Mouse (Mus musculus) liver, embryonic 14.5 days (tissue): ENCODE data around the gene Olfr1189. TPM values are rescaled to one million over a fixed set of nuclear protein-coding genes. Genes with fewer than 3 reads are reported as not detected.
"Not testable (repeated sequence)": the region's sequence is repeated elsewhere in the genome, so short reads cannot be mapped to it uniquely, and the experiment has no call there.

ENCODE experiments used
- ATAC-seq: fragments of 200-750 bp; cut with Nextera tagmentation; 2 replicates; pipeline ENCODE4 v1.8.0; 2017; ENCODE audit warnings: moderate number of reproducible peaks, mild to moderate bottlenecking, moderate library complexity; ENCODE audit not compliant: insufficient read depth
- DNase-seq, 3 experiments: peaks; one replicate each; pipeline ENCODE4 v3.0.0-alpha.2; 2012 to 2013; ENCODE audit warnings: low read depth in 3 of 3, low spot score in 3 of 3
- H3K27ac ChIP-seq: fragments of 300-500 bp; sonication (generic); 2 replicates; pipeline ENCODE4 v1.5.1; 2014; ENCODE audit warnings: moderate library complexity, mild to moderate bottlenecking, control low read depth, inconsistent platforms
- H3K27me3 ChIP-seq: fragments of 300-500 bp; sonication (generic); 2 replicates; pipeline ENCODE4 v1.6.1; 2014; ENCODE audit warnings: mild to moderate bottlenecking, low read length, moderate library complexity; ENCODE audit not compliant: control insufficient read depth, insufficient read depth
- H3K36me3 ChIP-seq: fragments of 300-500 bp; sonication (generic); replicated peaks from 2 replicates; pipeline ENCODE4 v1.6.1; 2014; ENCODE audit warnings: low read depth; ENCODE audit not compliant: control insufficient read depth, insufficient read depth
- H3K4me1 ChIP-seq, 2 experiments: fragments of 200-500 bp in 1 of 2; fragments of 300-500 bp in 1 of 2; sonication (generic) in 1 of 2; replicated peaks; 2 replicates each; pipeline ENCODE4 v1.6.1; 2012 to 2014; ENCODE audit warnings: antibody characterized with exemption in 1 of 2, inconsistent platforms in 1 of 2, low read length in 1 of 2; ENCODE audit not compliant: control insufficient read depth in 2 of 2, insufficient read depth in 2 of 2
- H3K4me2 ChIP-seq: fragments of 300-500 bp; sonication (generic); 2 replicates; pipeline ENCODE4 v1.6.1; 2014; ENCODE audit warnings: low read depth, mild to moderate bottlenecking, control low read depth, moderate library complexity
- H3K4me3 ChIP-seq, 2 experiments: fragments of 200-500 bp in 1 of 2; fragments of 300-500 bp in 1 of 2; sonication (generic) in 1 of 2; 2 replicates each; pipeline ENCODE4 v1.5.1; 2012 to 2014; ENCODE audit warnings: low read depth in 2 of 2, low read length in 2 of 2, mild to moderate bottlenecking in 2 of 2, control low read depth in 1 of 2, inconsistent platforms in 1 of 2, moderate library complexity in 1 of 2; ENCODE audit not compliant: insufficient read depth in 1 of 2
- H3K9ac ChIP-seq: fragments of 300-500 bp; sonication (generic); replicated peaks from 2 replicates; pipeline ENCODE4 v1.6.1; 2014; ENCODE audit warnings: mild to moderate bottlenecking, control low read depth, moderate library complexity
- H3K9me3 ChIP-seq: fragments of 300-500 bp; sonication (generic); 2 replicates; pipeline ENCODE4 v1.6.1; 2016; ENCODE audit warnings: low read length, mixed read lengths; ENCODE audit not compliant: control insufficient read depth
- CTCF ChIP-seq: IDR thresholded peaks from 2 replicates; pipeline ENCODE4 v1.5.1; 2016; ENCODE audit warnings: antibody characterized with exemption, low read depth, control low read depth
- EP300 ChIP-seq: IDR thresholded peaks from 2 replicates; pipeline ENCODE4 v1.6.1; 2016; ENCODE audit warnings: antibody characterized with exemption, low read depth
- WGBS: fragments of 180-500 bp; shearing (Covaris S2); extraction: QIAGEN DNeasy Blood & Tissue Kit; methylation state at CpG from one replicate; pipeline ENCODE4 v1.1.7; 2014; ENCODE audit not compliant: insufficient replicate concordance; 5-methylcytosine and 5-hydroxymethylcytosine counted together
- polyA plus RNA-seq, 2 experiments: library from polyadenylated mRNA; depleted of rRNA in 1 of 2; stranded (reverse) in 1 of 2; unstranded in 1 of 2; fragments of >200 nt; fragmentation: Nextera tagmentation in 1 of 2; extraction: Ambion mirVana in 1 of 2; gene quantifications; 2 replicates each; pipeline versions ENCODE4 v1.2.1 to v1.2.3; 2012 to 2014

Gene Olfr1189
- not detected in 2 replicates for polyA plus RNA-seq (2012; rRNA removed)
- polyA plus RNA-seq (2014; fragmentation: Nextera tagmentation; extraction: Ambion mirVana) = not detected in 2 replicates

GRCm38 (mm10) chr2:88586154-88586553, at the start of gene Olfr1189:
Gene Olfr1189 (plus strand): TSS chr2:88586454.
- no peaks in the 10 kb centered on the region for H3K36me3 ChIP-seq
- no peaks in the 10 kb centered on the region for H3K4me1 ChIP-seq
- H3K27ac ChIP-seq = no peak within 1 kb of the TSS
- H3K4me2 ChIP-seq = no peak within 1 kb of the TSS
- H3K4me3 ChIP-seq = no peak within 1 kb of the TSS
- H3K9me3 ChIP-seq = no peaks in the 10 kb centered on the region
- no peaks in the 10 kb centered on the region for H3K27me3 ChIP-seq
- no peak within 1 kb of the TSS for H3K9ac ChIP-seq
- ATAC-seq = no peak
- no peak for DNase-seq
- TF ChIP-seq CTCF (no peak), EP300 (no peak)

- Histone ChIP-seq H3K9me3 (no peaks in the 10 kb centered on the region), H3K4me2 (no peak within 1 kb of the TSS), H3K4me1 (no peaks in the 10 kb centered on the region), H3K27me3 (no peaks in the 10 kb centered on the region), H3K9ac (no peak within 1 kb of the TSS), H3K27ac (no peak within 1 kb of the TSS), H3K36me3 (no peaks in the 10 kb centered on the region), H3K4me3 (no peak within 1 kb of the TSS)
- TF ChIP-seq EP300 (no peak), CTCF (no peak)
- DNase-seq = no peak
- ATAC-seq = no peak
- whole genome bisulfite sequencing = 55% methylated on average over 2 of the region's 2 CpGs
These were observed 29.6 kb upstream of the Olfr1189 start, which contains the start of gene Olfr1188 for GRCm38 (mm10) chr2:88556635-88557034. Gene Olfr1188 (plus strand): TSS chr2:88556935.

GRCm38 (mm10) chr2:88572696-88573095, 13.6 kb upstream of the Olfr1189 start:
- WGBS = 70% methylated on average over 12 of the region's 12 CpGs
- DNase-seq, H3K4me1 ChIP-seq, H3K27ac ChIP-seq, H3K36me3 ChIP-seq, ATAC-seq, H3K4me2 ChIP-seq, H3K4me3 ChIP-seq, H3K27me3 ChIP-seq, H3K9me3 ChIP-seq, H3K9ac ChIP-seq: not testable (repeated sequence)

- H3K27me3 ChIP-seq, H3K9me3 ChIP-seq, H3K36me3 ChIP-seq, H3K9ac ChIP-seq, ATAC-seq, H3K4me3 ChIP-seq, DNase-seq, H3K4me1 ChIP-seq, H3K4me2 ChIP-seq, H3K27ac ChIP-seq: not testable (repeated sequence)
- WGBS = 50% methylated on average over 1 of the region's 1 CpGs
These were observed 54.0 kb downstream of the Olfr1189 start, which contains the start of gene Olfr1191-ps1 for GRCm38 (mm10) chr2:88640242-88640641. Gene Olfr1191-ps1 (plus strand): TSS chr2:88640542.

Other genes with a start within 250 kb of the Olfr1189 start
- not detected in 2 replicates for gene Olfr1176, start 249.7 kb upstream of the Olfr1189 start, polyA plus RNA-seq (2012; rRNA removed)
- not detected in 2 replicates for gene Olfr1176, start 249.7 kb upstream of the Olfr1189 start, polyA plus RNA-seq (2014; fragmentation: Nextera tagmentation; extraction: Ambion mirVana)
- gene Olfr1177-ps, start 240.0 kb upstream of the Olfr1189 start, polyA plus RNA-seq (2012; rRNA removed) = not detected in 2 replicates
- not detected in 2 replicates for gene Olfr1177-ps, start 240.0 kb upstream of the Olfr1189 start, polyA plus RNA-seq (2014; fragmentation: Nextera tagmentation; extraction: Ambion mirVana)
- not detected in 2 replicates for gene Olfr1178, start 199.4 kb upstream of the Olfr1189 start, polyA plus RNA-seq (2012; rRNA removed)
- not detected in 2 replicates for gene Olfr1178, start 199.4 kb upstream of the Olfr1189 start, polyA plus RNA-seq (2014; fragmentation: Nextera tagmentation; extraction: Ambion mirVana)
- not detected in 2 replicates for gene Olfr1179, start 180.0 kb upstream of the Olfr1189 start, polyA plus RNA-seq (2012; rRNA removed)
- not detected in 2 replicates for gene Olfr1179, start 180.0 kb upstream of the Olfr1189 start, polyA plus RNA-seq (2014; fragmentation: Nextera tagmentation; extraction: Ambion mirVana)
- gene Olfr1180, start 167.3 kb upstream of the Olfr1189 start, polyA plus RNA-seq (2012; rRNA removed) = not detected in 2 replicates
- gene Olfr1180, start 167.3 kb upstream of the Olfr1189 start, polyA plus RNA-seq (2014; fragmentation: Nextera tagmentation; extraction: Ambion mirVana) = not detected in 2 replicates
- not detected in 2 replicates for gene Olfr1181, start 160.3 kb upstream of the Olfr1189 start, polyA plus RNA-seq (2012; rRNA removed)
- not detected in 2 replicates for gene Olfr1181, start 160.3 kb upstream of the Olfr1189 start, polyA plus RNA-seq (2014; fragmentation: Nextera tagmentation; extraction: Ambion mirVana)
- gene Gm13757, start 137.3 kb upstream of the Olfr1189 start, polyA plus RNA-seq (2012; rRNA removed) = not detected in 2 replicates
- gene Gm13757, start 137.3 kb upstream of the Olfr1189 start, polyA plus RNA-seq (2014; fragmentation: Nextera tagmentation; extraction: Ambion mirVana) = not detected in 2 replicates
- not detected in 2 replicates for gene Olfr1183, start 131.6 kb upstream of the Olfr1189 start, polyA plus RNA-seq (2012; rRNA removed)
- gene Olfr1183, start 131.6 kb upstream of the Olfr1189 start, polyA plus RNA-seq (2014; fragmentation: Nextera tagmentation; extraction: Ambion mirVana) = not detected in 2 replicates
- gene Olfr1184, start 102.9 kb upstream of the Olfr1189 start, polyA plus RNA-seq (2012; rRNA removed) = not detected in 2 replicates
- not detected in 2 replicates for gene Olfr1184, start 102.9 kb upstream of the Olfr1189 start, polyA plus RNA-seq (2014; fragmentation: Nextera tagmentation; extraction: Ambion mirVana)
- not detected in 2 replicates for gene Olfr1185-ps1, start 93.1 kb upstream of the Olfr1189 start, polyA plus RNA-seq (2012; rRNA removed)
- gene Olfr1185-ps1, start 93.1 kb upstream of the Olfr1189 start, polyA plus RNA-seq (2014; fragmentation: Nextera tagmentation; extraction: Ambion mirVana) = not detected in 2 replicates
- gene Olfr1186, start 67.9 kb upstream of the Olfr1189 start, polyA plus RNA-seq (2012; rRNA removed) = not detected in 2 replicates
- gene Olfr1186, start 67.9 kb upstream of the Olfr1189 start, polyA plus RNA-seq (2014; fragmentation: Nextera tagmentation; extraction: Ambion mirVana) = not detected in 2 replicates
- not detected in 2 replicates for gene Olfr1188, start 29.5 kb upstream of the Olfr1189 start, polyA plus RNA-seq (2012; rRNA removed)
- not detected in 2 replicates for gene Olfr1188, start 29.5 kb upstream of the Olfr1189 start, polyA plus RNA-seq (2014; fragmentation: Nextera tagmentation; extraction: Ambion mirVana)
- gene Olfr1191-ps1, start 54.1 kb downstream of the Olfr1189 start, polyA plus RNA-seq (2012; rRNA removed) = not detected in 2 replicates
- not detected in 2 replicates for gene Olfr1191-ps1, start 54.1 kb downstream of the Olfr1189 start, polyA plus RNA-seq (2014; fragmentation: Nextera tagmentation; extraction: Ambion mirVana)
- not detected in 2 replicates for gene Olfr1192-ps1, start 62.1 kb downstream of the Olfr1189 start, polyA plus RNA-seq (2012; rRNA removed)
- gene Olfr1192-ps1, start 62.1 kb downstream of the Olfr1189 start, polyA plus RNA-seq (2014; fragmentation: Nextera tagmentation; extraction: Ambion mirVana) = not detected in 2 replicates
- gene Olfr1193, start 89.2 kb downstream of the Olfr1189 start, polyA plus RNA-seq (2012; rRNA removed) = not detected in 2 replicates
- not detected in 2 replicates for gene Olfr1193, start 89.2 kb downstream of the Olfr1189 start, polyA plus RNA-seq (2014; fragmentation: Nextera tagmentation; extraction: Ambion mirVana)
- not detected in 2 replicates for gene Olfr1195, start 102.7 kb downstream of the Olfr1189 start, polyA plus RNA-seq (2012; rRNA removed)
- not detected in 2 replicates for gene Olfr1195, start 102.7 kb downstream of the Olfr1189 start, polyA plus RNA-seq (2014; fragmentation: Nextera tagmentation; extraction: Ambion mirVana)
- not detected in 2 replicates for gene Olfr1196, start 118.1 kb downstream of the Olfr1189 start, polyA plus RNA-seq (2012; rRNA removed)
- not detected in 2 replicates for gene Olfr1196, start 118.1 kb downstream of the Olfr1189 start, polyA plus RNA-seq (2014; fragmentation: Nextera tagmentation; extraction: Ambion mirVana)
- not detected in 2 replicates for gene Olfr1197, start 145.9 kb downstream of the Olfr1189 start, polyA plus RNA-seq (2012; rRNA removed)
- gene Olfr1197, start 145.9 kb downstream of the Olfr1189 start, polyA plus RNA-seq (2014; fragmentation: Nextera tagmentation; extraction: Ambion mirVana) = not detected in 2 replicates
- gene Olfr1198, start 164.9 kb downstream of the Olfr1189 start, polyA plus RNA-seq (2012; rRNA removed) = not detected in 2 replicates
- not detected in 2 replicates for gene Olfr1198, start 164.9 kb downstream of the Olfr1189 start, polyA plus RNA-seq (2014; fragmentation: Nextera tagmentation; extraction: Ambion mirVana)
- gene Olfr1199, start 174.0 kb downstream of the Olfr1189 start, polyA plus RNA-seq (2012; rRNA removed) = not detected in 2 replicates
- gene Olfr1199, start 174.0 kb downstream of the Olfr1189 start, polyA plus RNA-seq (2014; fragmentation: Nextera tagmentation; extraction: Ambion mirVana) = not detected in 2 replicates
- gene Olfr1200, start 184.0 kb downstream of the Olfr1189 start, polyA plus RNA-seq (2012; rRNA removed) = not detected in 2 replicates
- gene Olfr1200, start 184.0 kb downstream of the Olfr1189 start, polyA plus RNA-seq (2014; fragmentation: Nextera tagmentation; extraction: Ambion mirVana) = not detected in 2 replicates
- gene Olfr1201, start 206.6 kb downstream of the Olfr1189 start, polyA plus RNA-seq (2012; rRNA removed) = not detected in 2 replicates
- gene Olfr1201, start 206.6 kb downstream of the Olfr1189 start, polyA plus RNA-seq (2014; fragmentation: Nextera tagmentation; extraction: Ambion mirVana) = not detected in 2 replicates
- not detected in 2 replicates for gene Olfr1202, start 228.0 kb downstream of the Olfr1189 start, polyA plus RNA-seq (2012; rRNA removed)
- not detected in 2 replicates for gene Olfr1202, start 228.0 kb downstream of the Olfr1189 start, polyA plus RNA-seq (2014; fragmentation: Nextera tagmentation; extraction: Ambion mirVana)
- gene Olfr1205, start 243.3 kb downstream of the Olfr1189 start, polyA plus RNA-seq (2012; rRNA removed) = not detected in 2 replicates
- not detected in 2 replicates for gene Olfr1205, start 243.3 kb downstream of the Olfr1189 start, polyA plus RNA-seq (2014; fragmentation: Nextera tagmentation; extraction: Ambion mirVana)